Mouse (Mus musculus): ENCODE measurements around the gene Cd47. TPM values are rescaled to one million over a fixed set of nuclear protein-coding genes. Genes with fewer than 3 reads are reported as not detected.

Gene Cd47
- polyA plus RNA-seq, 1 experiment from 2014 or later: 46.2 TPM

GRCm38 (mm10) chr16:49922098-49922497 lies 121.8 kb downstream of the Cd47 start:
- no peak overlapping the region for H3K4me2 ChIP-seq
- H3K36me3 ChIP-seq: no peaks in the 10 kb centered on the region
- H3K27me3 ChIP-seq (replicated peaks): no peaks in the 10 kb centered on the region
- H3K27ac ChIP-seq (replicated peaks): no peak overlapping the region
- WGBS: 51% methylated on average over 11 of the region's 11 CpGs
- H3K9me3 ChIP-seq: no peaks in the 10 kb centered on the region
- no peak for ATAC-seq (ENCODE audit: extremely low read depth, insufficient number of reproducible peaks, low FRiP score, low TSS enrichment)
- no peak overlapping the region for H3K9ac ChIP-seq
- no peak overlapping the region for H3K4me3 ChIP-seq
- H3K4me1 ChIP-seq: peaks cover 16% of the 10 kb centered on the region

- peaks cover 16% of the 10 kb centered on the region for H3K4me1 ChIP-seq
- H3K27ac ChIP-seq (replicated peaks): no peak overlapping the region
- no peaks in the 10 kb centered on the region for H3K27me3 ChIP-seq (replicated peaks)
- WGBS: 74% methylated on average over 9 of the region's 9 CpGs
- H3K9me3 ChIP-seq: no peaks in the 10 kb centered on the region
- no peak for ATAC-seq (ENCODE audit: extremely low read depth, insufficient number of reproducible peaks, low FRiP score, low TSS enrichment)
- H3K4me2 ChIP-seq: no peak overlapping the region
- H3K4me3 ChIP-seq: no peak overlapping the region
- no peak overlapping the region for H3K9ac ChIP-seq
- no peaks in the 10 kb centered on the region for H3K36me3 ChIP-seq
Observed at GRCm38 (mm10) chr16:49923720-49924119, 123.4 kb downstream of the Cd47 start.

GRCm38 (mm10) chr16:49924941-49925340 lies 124.6 kb downstream of the Cd47 start:
- H3K27ac ChIP-seq (replicated peaks): no peak overlapping the region
- H3K4me3 ChIP-seq: no peak overlapping the region
- no peaks in the 10 kb centered on the region for H3K36me3 ChIP-seq
- H3K4me1 ChIP-seq: peaks cover 16% of the 10 kb centered on the region
- no peaks in the 10 kb centered on the region for H3K9me3 ChIP-seq
- ATAC-seq (ENCODE audit: extremely low read depth, insufficient number of reproducible peaks, low FRiP score, low TSS enrichment): no peak
- H3K9ac ChIP-seq: no peak overlapping the region
- no peaks in the 10 kb centered on the region for H3K27me3 ChIP-seq (replicated peaks)
- 70% methylated on average over 1 of the region's 1 CpGs for WGBS
- H3K4me2 ChIP-seq: no peak overlapping the region

GRCm38 (mm10) chr16:49933274-49933673 lies 132.9 kb downstream of the Cd47 start:
- H3K27me3 ChIP-seq (replicated peaks): no peaks in the 10 kb centered on the region
- WGBS: 69% methylated on average over 5 of the region's 5 CpGs
- H3K4me3 ChIP-seq: no peak overlapping the region
- no peaks in the 10 kb centered on the region for H3K36me3 ChIP-seq
- H3K27ac ChIP-seq (replicated peaks): no peak overlapping the region
- H3K4me2 ChIP-seq: no peak overlapping the region
- no peaks in the 10 kb centered on the region for H3K9me3 ChIP-seq
- no peak overlapping the region for H3K9ac ChIP-seq
- no peak for ATAC-seq (ENCODE audit: extremely low read depth, insufficient number of reproducible peaks, low FRiP score, low TSS enrichment)
- H3K4me1 ChIP-seq: peaks cover 12% of the 10 kb centered on the region

GRCm38 (mm10) chr16:49936008-49936443 lies 135.7 kb downstream of the Cd47 start:
- Histone ChIP-seq H3K4me2 (no peak overlapping the region), H3K4me1 (peaks cover 12% of the 10 kb centered on the region), H3K36me3 (no peaks in the 10 kb centered on the region), H3K9ac (no peak overlapping the region), H3K4me3 (no peak overlapping the region), H3K27me3 (replicated peaks) (no peaks in the 10 kb centered on the region), H3K9me3 (no peaks in the 10 kb centered on the region), H3K27ac (replicated peaks) (no peak overlapping the region)
- 76% methylated on average over 6 of the region's 6 CpGs for WGBS
- no peak for ATAC-seq (ENCODE audit: extremely low read depth, insufficient number of reproducible peaks, low FRiP score, low TSS enrichment)

GRCm38 (mm10) chr16:49936793-49937192 lies 136.5 kb downstream of the Cd47 start:
- Histone ChIP-seq H3K9ac (no peak overlapping the region), H3K4me1 (peaks cover 12% of the 10 kb centered on the region), H3K4me3 (no peak overlapping the region), H3K27ac (replicated peaks) (no peak overlapping the region), H3K4me2 (no peak overlapping the region), H3K27me3 (replicated peaks) (no peaks in the 10 kb centered on the region), H3K9me3 (no peaks in the 10 kb centered on the region), H3K36me3 (no peaks in the 10 kb centered on the region)
- WGBS: 53% methylated on average over 5 of the region's 5 CpGs
- ATAC-seq (ENCODE audit: extremely low read depth, insufficient number of reproducible peaks, low FRiP score, low TSS enrichment): no peak

GRCm38 (mm10) chr16:49937218-49938165 lies 137.2 kb downstream of the Cd47 start:
- peaks cover 12% of the 10 kb centered on the region for H3K4me1 ChIP-seq
- no peak overlapping the region for H3K27ac ChIP-seq (replicated peaks)
- H3K9ac ChIP-seq: no peak overlapping the region
- no peak for ATAC-seq (ENCODE audit: extremely low read depth, insufficient number of reproducible peaks, low FRiP score, low TSS enrichment)
- no peak overlapping the region for H3K4me3 ChIP-seq
- H3K36me3 ChIP-seq: no peaks in the 10 kb centered on the region
- no peaks in the 10 kb centered on the region for H3K27me3 ChIP-seq (replicated peaks)
- no peak overlapping the region for H3K4me2 ChIP-seq
- no peaks in the 10 kb centered on the region for H3K9me3 ChIP-seq
- WGBS: 51% methylated on average over 11 of the region's 11 CpGs

GRCm38 (mm10) chr16:49938483-49939301 lies 138.4 kb downstream of the Cd47 start:
- no peak for ATAC-seq (ENCODE audit: extremely low read depth, insufficient number of reproducible peaks, low FRiP score, low TSS enrichment)
- no peak overlapping the region for H3K27ac ChIP-seq (replicated peaks)
- H3K27me3 ChIP-seq (replicated peaks): no peaks in the 10 kb centered on the region
- H3K9me3 ChIP-seq: no peaks in the 10 kb centered on the region
- no peak overlapping the region for H3K4me3 ChIP-seq
- WGBS: 70% methylated on average over 7 of the region's 7 CpGs
- peaks cover 12% of the 10 kb centered on the region for H3K4me1 ChIP-seq
- H3K9ac ChIP-seq: no peak overlapping the region
- H3K4me2 ChIP-seq: no peak overlapping the region
- no peaks in the 10 kb centered on the region for H3K36me3 ChIP-seq

- no peak for ATAC-seq (ENCODE audit: extremely low read depth, insufficient number of reproducible peaks, low FRiP score, low TSS enrichment)
Observed at GRCm38 (mm10) chr16:49939376-49939775, 139.0 kb downstream of the Cd47 start.

GRCm38 (mm10) chr16:49940473-49940872 lies 140.1 kb downstream of the Cd47 start:
- Histone ChIP-seq H3K4me2 (no peak overlapping the region), H3K36me3 (no peaks in the 10 kb centered on the region), H3K9ac (no peak overlapping the region), H3K27ac (replicated peaks) (no peak overlapping the region), H3K9me3 (no peaks in the 10 kb centered on the region), H3K4me3 (no peak overlapping the region), H3K27me3 (replicated peaks) (no peaks in the 10 kb centered on the region), H3K4me1 (peaks cover 12% of the 10 kb centered on the region)
- ATAC-seq (ENCODE audit: extremely low read depth, insufficient number of reproducible peaks, low FRiP score, low TSS enrichment): no peak

More at GRCm38 (mm10) chr16:49939376-49939775, 139.0 kb downstream of the Cd47 start:
- Histone ChIP-seq H3K4me1 (peaks cover 12% of the 10 kb centered on the region), H3K9me3 (no peaks in the 10 kb centered on the region), H3K4me2 (no peak overlapping the region), H3K4me3 (no peak overlapping the region), H3K9ac (no peak overlapping the region), H3K27ac (replicated peaks) (no peak overlapping the region), H3K36me3 (no peaks in the 10 kb centered on the region), H3K27me3 (replicated peaks) (no peaks in the 10 kb centered on the region)
- WGBS: 83% methylated on average over 2 of the region's 2 CpGs

- H3K27me3 ChIP-seq (replicated peaks): no peaks in the 10 kb centered on the region
- WGBS: 69% methylated on average over 1 of the region's 1 CpGs
- H3K36me3 ChIP-seq: no peaks in the 10 kb centered on the region
- no peaks in the 10 kb centered on the region for H3K9me3 ChIP-seq
- H3K4me3 ChIP-seq: no peak overlapping the region
- H3K4me1 ChIP-seq: peaks cover 12% of the 10 kb centered on the region
- no peak overlapping the region for H3K9ac ChIP-seq
- H3K27ac ChIP-seq (replicated peaks): no peak overlapping the region
- no peak for ATAC-seq (ENCODE audit: extremely low read depth, insufficient number of reproducible peaks, low FRiP score, low TSS enrichment)
- no peak overlapping the region for H3K4me2 ChIP-seq
Observed at GRCm38 (mm10) chr16:49941031-49941430, 140.7 kb downstream of the Cd47 start.
